Mouse (Mus musculus) splenic B cell, adult 2 months (primary cell): ENCODE results near the gene Btg1.

ENCODE experiments used
- DNase-seq: peaks from one replicate; pipeline ENCODE4 v3.0.0-alpha.2; 2011; ENCODE audit warnings: low read depth, low spot score
- H3K27me3 ChIP-seq: 2 replicates; pipeline ENCODE4 v1.6.1; 2012; ENCODE audit warnings: mild to moderate bottlenecking, low read length, moderate library complexity, mixed read lengths; ENCODE audit not compliant: control insufficient read depth, poor library complexity, insufficient read depth, severe bottlenecking
- H3K36me3 ChIP-seq: 2 replicates; pipeline ENCODE4 v1.6.1; 2012; ENCODE audit warnings: mild to moderate bottlenecking, low read length, moderate library complexity, mixed read lengths; ENCODE audit not compliant: control insufficient read depth, poor library complexity, insufficient read depth, severe bottlenecking

The Btg1 gene

GRCm38 (mm10) chr10:96656176-96656575 is 39.4 kb downstream of the Btg1 start:
- Histone ChIP-seq H3K36me3 (no peaks in the 10 kb centered on the region), H3K27me3 (no peaks in the 10 kb centered on the region)
- DNase-seq: no peak

GRCm38 (mm10) chr10:96658906-96659305 is 42.1 kb downstream of the Btg1 start:
- Histone ChIP-seq H3K36me3 (no peaks in the 10 kb centered on the region), H3K27me3 (no peaks in the 10 kb centered on the region)
- DNase-seq: no peak

DNA sequence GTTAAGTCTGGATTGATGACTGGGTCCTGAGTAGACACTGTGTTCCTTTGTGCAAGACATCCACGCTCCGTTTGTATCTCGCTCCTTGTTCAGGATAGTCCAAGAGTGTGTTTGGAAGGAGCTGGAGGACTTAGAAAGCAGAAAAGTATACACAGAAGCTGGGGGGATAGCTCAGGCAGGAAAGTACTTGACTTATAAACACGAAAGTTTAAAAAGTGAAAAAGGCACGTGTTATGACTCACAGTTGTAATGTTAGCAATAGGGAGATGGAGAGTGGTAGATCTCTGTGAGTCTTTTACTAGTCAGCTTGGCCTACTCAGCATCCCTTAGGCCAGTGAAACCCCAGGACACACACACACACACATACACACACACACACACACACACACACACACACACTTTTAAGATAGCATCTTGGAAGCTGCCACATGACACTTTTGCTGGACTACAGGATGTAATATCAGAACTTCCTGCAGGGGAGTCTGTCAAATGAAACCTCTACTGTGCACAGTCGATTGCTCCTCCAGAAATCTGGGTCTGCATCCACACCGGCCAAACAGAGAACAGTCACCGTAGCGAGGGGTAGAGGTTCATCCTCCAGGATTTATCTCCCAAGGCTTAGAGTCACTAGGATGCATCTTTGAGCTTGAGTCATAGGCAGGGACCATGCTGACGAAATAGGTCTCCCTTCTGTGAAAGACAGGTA is 43.6 kb downstream of the Btg1 start:
- peak; percentile 16 for DNase-seq

GRCm38 (mm10) chr10:96662976-96663375 is 46.2 kb downstream of the Btg1 start:
- no peaks in the 10 kb centered on the region for H3K27me3 ChIP-seq
- no peak for DNase-seq
- no peaks in the 10 kb centered on the region for H3K36me3 ChIP-seq

More for the DNA sequence above, 43.6 kb downstream of the Btg1 start:
- Histone ChIP-seq H3K27me3 (no peaks in the 10 kb centered on the region), H3K36me3 (no peaks in the 10 kb centered on the region)

DNA sequence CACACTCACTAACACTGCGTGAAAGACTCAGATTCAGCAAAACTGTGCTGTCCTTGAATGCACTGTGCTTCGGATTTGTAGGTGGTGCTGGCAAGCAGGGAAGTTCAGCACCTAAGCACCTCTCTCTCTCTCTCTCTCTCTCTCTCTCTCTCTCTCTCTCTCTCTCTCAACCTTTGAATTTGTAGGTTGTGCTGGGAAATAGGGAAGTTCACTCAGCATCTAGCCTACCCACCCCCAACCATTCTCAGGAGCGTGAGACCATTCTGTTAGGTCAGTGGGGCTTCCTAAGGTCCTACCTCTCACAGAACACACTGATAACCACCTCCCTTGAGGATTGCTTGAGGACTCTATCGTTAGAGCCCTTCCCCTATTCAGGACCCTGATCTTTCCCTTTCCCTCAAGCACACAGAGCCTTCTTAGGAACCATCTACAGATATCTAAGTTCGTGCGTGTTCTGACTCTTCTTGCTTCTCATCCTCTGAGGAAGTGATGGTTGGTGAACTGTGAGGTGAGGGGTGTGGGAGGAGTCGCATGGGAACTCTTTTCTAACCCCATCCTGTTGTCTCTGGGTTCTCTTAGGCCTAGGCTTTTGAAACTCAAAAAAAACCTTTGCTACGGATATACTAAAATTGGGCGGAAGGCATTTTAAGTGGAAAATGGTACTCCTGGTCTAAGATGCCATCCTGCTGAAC is 47.1 kb downstream of the Btg1 start:
- no peaks in the 10 kb centered on the region for H3K27me3 ChIP-seq
- H3K36me3 ChIP-seq: no peaks in the 10 kb centered on the region
- peak; percentile 57 for DNase-seq
